Mouse (Mus musculus): ENCODE measurements around the gene Mrgbp. TPM values are rescaled to one million over a fixed set of nuclear protein-coding genes. Genes with fewer than 3 reads are reported as not detected.

The Mrgbp gene
- polyA plus RNA-seq, 1 experiment from 2014 or later, result 29.9 TPM

- Histone ChIP-seq H3K4me3 (peak overlapping the region; percentile 30), H3K4me1 (peaks cover 14% of the 10 kb centered on the region; the same call in 1 of the 2 replicates), H3K9ac (0 out of 2 replicates have a peak overlapping the region, but pooled peaks have one; percentile 27), H3K36me3 (peaks cover 17% of the 10 kb centered on the region), H3K4me2 (peak overlapping the region; percentile 57), H3K27ac (peak overlapping the region; percentile 39; the same call in 1 of the 2 replicates), H3K27me3 (peaks cover 22% of the 10 kb centered on the region), H3K9me3 (no peaks in the 10 kb centered on the region)
- WGBS, result 2% methylated on average over 41 of the region's 41 CpGs
- ATAC-seq (ENCODE audit: borderline replicate concordance, extremely low read depth, low FRiP score, low TSS enrichment), result no peak; the same call in 1 of the 2 replicates
These were observed 17.1 kb downstream of the Mrgbp start for GRCm38 (mm10) chr2:180598157-180598705.

- Histone ChIP-seq H3K4me2 (no peak overlapping the region), H3K27ac (no peak overlapping the region; the same call in 1 of the 2 replicates), H3K4me1 (peaks cover 14% of the 10 kb centered on the region; the same call in 1 of the 2 replicates), H3K4me3 (no peak overlapping the region), H3K27me3 (peaks cover 22% of the 10 kb centered on the region), H3K9me3 (no peaks in the 10 kb centered on the region), H3K36me3 (no peaks in the 10 kb centered on the region), H3K9ac (no peak overlapping the region)
- ATAC-seq (ENCODE audit: borderline replicate concordance, extremely low read depth, low FRiP score, low TSS enrichment), result no peak
- 20% methylated on average over 9 of the region's 9 CpGs for WGBS
These were observed 19.5 kb downstream of the Mrgbp start for GRCm38 (mm10) chr2:180600569-180601021.

DNA sequence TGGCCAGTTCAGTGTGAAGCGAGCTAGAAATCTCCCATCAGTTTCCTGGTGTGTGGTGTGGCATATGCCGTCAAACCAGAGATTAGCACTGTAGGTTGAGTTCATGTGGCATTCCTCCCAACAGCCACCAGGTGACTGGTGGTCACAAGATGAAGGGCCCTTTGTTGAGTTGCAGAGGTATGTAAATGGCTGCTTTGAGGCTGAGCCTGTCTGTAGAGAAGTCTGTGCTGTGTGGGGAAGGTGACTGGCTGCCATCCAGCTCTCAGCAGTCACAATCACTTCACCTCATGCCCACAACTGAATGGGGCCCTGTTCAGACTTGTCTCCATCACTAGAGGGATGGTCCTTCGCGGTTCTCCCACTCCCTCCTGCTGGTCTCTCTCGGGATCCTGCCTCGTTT, 23.7 kb downstream of the Mrgbp start:
- no peaks in the 10 kb centered on the region for H3K9me3 ChIP-seq
- peak overlapping the region; percentile 49 for H3K27ac ChIP-seq
- no peaks in the 10 kb centered on the region for H3K36me3 ChIP-seq
- 38% methylated on average over 6 of the region's 6 CpGs for WGBS
- H3K27me3 ChIP-seq, result no peaks in the 10 kb centered on the region
- no peak overlapping the region for H3K4me2 ChIP-seq
- H3K4me1 ChIP-seq, result peaks cover 9% of the 10 kb centered on the region; the same call in 1 of the 2 replicates
- no peak overlapping the region for H3K4me3 ChIP-seq
- no peak overlapping the region for H3K9ac ChIP-seq
- ATAC-seq (ENCODE audit: borderline replicate concordance, extremely low read depth, low FRiP score, low TSS enrichment), result no peak

DNA sequence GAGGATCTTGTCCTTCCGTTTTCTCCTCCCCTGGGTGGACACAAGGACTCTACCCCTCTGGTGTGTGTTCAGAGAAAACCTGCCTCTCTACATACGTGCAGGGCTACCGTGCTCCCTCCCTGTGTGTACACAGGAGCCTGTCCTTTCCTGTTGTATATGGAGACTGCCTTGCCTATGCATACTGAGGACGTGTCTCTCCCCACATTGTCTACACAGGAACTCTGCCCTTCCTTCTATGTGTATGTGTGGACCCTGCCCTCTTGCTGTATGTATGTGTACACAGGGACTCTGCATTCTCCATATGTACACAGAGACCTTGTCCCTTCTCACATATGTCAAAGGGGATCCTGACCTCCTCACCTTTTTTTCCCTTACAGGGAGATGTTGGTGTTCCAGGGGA, 29.2 kb downstream of the Mrgbp start:
- WGBS, result 45% methylated on average over 4 of the region's 4 CpGs
- H3K27ac ChIP-seq, result no peak overlapping the region
- no peak overlapping the region for H3K4me2 ChIP-seq
- no peak overlapping the region for H3K4me3 ChIP-seq
- no peaks in the 10 kb centered on the region for H3K36me3 ChIP-seq
- no peaks in the 10 kb centered on the region for H3K27me3 ChIP-seq
- H3K9me3 ChIP-seq, result no peaks in the 10 kb centered on the region
- H3K9ac ChIP-seq, result no peak overlapping the region
- no peak for ATAC-seq (ENCODE audit: borderline replicate concordance, extremely low read depth, low FRiP score, low TSS enrichment)
- no peaks in the 10 kb centered on the region for H3K4me1 ChIP-seq

DNA sequence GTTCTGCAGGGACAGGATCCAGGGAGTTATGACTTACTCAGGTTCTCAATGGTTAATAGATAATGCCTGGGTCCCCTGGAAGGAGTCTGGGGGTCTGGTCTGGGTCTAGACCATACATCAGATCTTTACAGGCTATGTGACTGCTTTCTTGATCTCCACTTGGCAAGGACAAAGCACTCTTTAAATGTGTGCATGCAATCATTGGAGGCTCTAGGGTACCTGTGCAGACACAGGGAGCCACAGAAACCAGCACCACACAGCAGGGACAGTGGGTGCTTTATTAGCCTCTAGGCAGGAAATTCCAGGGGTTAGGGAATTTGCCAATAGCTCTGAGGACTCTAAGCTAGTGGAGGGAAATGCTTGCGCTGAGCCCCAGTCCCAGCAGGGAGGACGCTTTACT, 30.8 kb downstream of the Mrgbp start:
- H3K36me3 ChIP-seq, result no peaks in the 10 kb centered on the region
- no peak overlapping the region for H3K4me3 ChIP-seq
- H3K4me1 ChIP-seq, result no peaks in the 10 kb centered on the region
- H3K27me3 ChIP-seq, result no peaks in the 10 kb centered on the region
- H3K27ac ChIP-seq, result no peak overlapping the region
- no peak for ATAC-seq (ENCODE audit: borderline replicate concordance, extremely low read depth, low FRiP score, low TSS enrichment)
- H3K9me3 ChIP-seq, result no peaks in the 10 kb centered on the region
- H3K4me2 ChIP-seq, result no peak overlapping the region
- 65% methylated on average over 2 of the region's 2 CpGs for WGBS
- no peak overlapping the region for H3K9ac ChIP-seq

Other genes with a start within 250 kb of the Mrgbp start
- gene Gata5, start 246.6 kb upstream of the Mrgbp start, polyA plus RNA-seq (2015; fragmentation: Nextera tagmentation; extraction: Ambion mirVana), result 26.2 and 27.8 TPM in 2 replicates
- 1.1 and 1.2 TPM in 2 replicates for gene Slco4a1, start 125.1 kb upstream of the Mrgbp start, polyA plus RNA-seq (2015; fragmentation: Nextera tagmentation; extraction: Ambion mirVana)
- gene Ntsr1, start 81.3 kb upstream of the Mrgbp start, polyA plus RNA-seq (2015; fragmentation: Nextera tagmentation; extraction: Ambion mirVana), result 0.89 and 1.3 TPM in 2 replicates
- 60.4 and 62.2 TPM in 2 replicates for gene Ogfr, start 7.9 kb downstream of the Mrgbp start, polyA plus RNA-seq (2015; fragmentation: Nextera tagmentation; extraction: Ambion mirVana)
- gene Col9a3, start 16.5 kb downstream of the Mrgbp start, polyA plus RNA-seq (2015; fragmentation: Nextera tagmentation; extraction: Ambion mirVana), result 36.3 and 39.5 TPM in 2 replicates
- 0.10 and 0.22 TPM in 2 replicates for gene Tcfl5, start 61.4 kb downstream of the Mrgbp start, polyA plus RNA-seq (2015; fragmentation: Nextera tagmentation; extraction: Ambion mirVana)
- 29.3 and 31.7 TPM in 2 replicates for gene Dido1, start 128.7 kb downstream of the Mrgbp start, polyA plus RNA-seq (2015; fragmentation: Nextera tagmentation; extraction: Ambion mirVana)
- 55.0 and 56.0 TPM in 2 replicates for gene Gid8, start 128.8 kb downstream of the Mrgbp start, polyA plus RNA-seq (2015; fragmentation: Nextera tagmentation; extraction: Ambion mirVana)
- gene Slc17a9, start 144.0 kb downstream of the Mrgbp start, polyA plus RNA-seq (2015; fragmentation: Nextera tagmentation; extraction: Ambion mirVana), result 0.72 and 1.9 TPM in 2 replicates
- not detected in 2 replicates for gene Bhlhe23, start 195.6 kb downstream of the Mrgbp start, polyA plus RNA-seq (2015; fragmentation: Nextera tagmentation; extraction: Ambion mirVana)